Mouse (Mus musculus) embryonic fibroblast, embryonic 13.5 days (primary cell): ENCODE results near the gene Ctcfl.

Experiments used
- CTCF ChIP-seq: IDR thresholded peaks from 2 replicates; pipeline ENCODE4 v1.5.1; 2011; ENCODE audit warnings: mild to moderate bottlenecking, control low read depth, low read length, moderate library complexity, borderline replicate concordance; ENCODE audit not compliant: insufficient read depth
- POLR2A ChIP-seq: IDR thresholded peaks from 2 replicates; pipeline ENCODE4 v1.6.1; 2011; ENCODE audit warnings: low read depth, mild to moderate bottlenecking, control low read depth, low read length, moderate library complexity

DNA sequence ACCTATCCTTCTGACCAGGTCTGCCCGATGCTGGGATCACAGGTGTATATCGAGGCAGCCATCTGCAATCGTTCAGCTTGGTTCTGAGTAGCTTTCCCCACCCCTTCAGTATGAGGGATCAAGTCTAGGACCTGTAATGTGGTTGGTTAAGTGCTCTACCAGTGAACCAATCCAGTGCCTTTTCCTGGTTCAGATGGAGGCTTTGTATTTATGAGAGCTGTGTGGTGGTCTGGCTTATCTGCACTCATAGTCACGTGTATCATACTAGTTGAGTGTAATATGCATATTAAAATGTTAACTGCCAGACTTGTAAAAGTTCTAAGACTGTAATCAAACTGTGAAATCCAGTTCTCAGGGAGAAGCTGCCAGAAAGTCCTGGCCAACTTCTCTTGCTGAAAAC, 7.1 kb upstream of the Ctcfl start:
- TF ChIP-seq POLR2A (no peak), CTCF (no peak)
